Mouse (Mus musculus) neutrophil, adult 5-6 weeks (primary cell): ENCODE results near the gene Nr1h5. TPM values are rescaled to one million over a fixed set of nuclear protein-coding genes. Genes with fewer than 3 reads are reported as not detected.

Experiments
- ATAC-seq: fragments of 151-379, 151-347 bp; 2 replicates; pipeline ENCODE4 v1.8.0; 2017; ENCODE audit warnings: mild to moderate bottlenecking, moderate TSS enrichment; ENCODE audit not compliant: insufficient number of reproducible peaks, poor library complexity, low FRiP score, severe bottlenecking; ENCODE audit errors: extremely low read depth
- total RNA-seq: library from RNA; stranded (forward); fragments of 200-1000 nt; gene quantifications from 2 replicates; pipeline ENCODE4 v1.2.3, GENCODE M21; 2017

Nr1h5 gene
- total RNA-seq, result not detected in 2 replicates

DNA sequence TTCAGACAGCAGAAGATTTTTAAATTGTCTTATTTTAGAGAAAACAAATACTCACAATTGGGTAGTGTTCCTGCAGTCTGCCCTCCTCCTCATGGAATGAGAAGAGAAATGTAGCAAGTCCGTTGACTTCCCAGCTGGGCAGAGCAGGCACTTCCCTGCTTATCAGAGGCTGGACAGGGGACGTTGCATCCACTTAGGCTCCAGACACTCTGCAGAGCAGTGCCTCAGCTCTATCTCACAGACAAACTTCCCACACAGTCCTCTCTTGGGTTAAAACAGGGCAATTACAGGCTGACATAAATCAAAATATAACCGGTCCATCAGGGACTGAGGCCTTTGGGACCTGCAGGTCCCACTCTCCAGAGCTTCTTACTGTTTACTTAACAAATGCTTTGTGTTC, at the start of gene Nr1h5:
Gene Nr1h5 (minus strand): TSS at position 101 of the 400 bp plus-strand sequence.
- no peak for ATAC-seq

DNA sequence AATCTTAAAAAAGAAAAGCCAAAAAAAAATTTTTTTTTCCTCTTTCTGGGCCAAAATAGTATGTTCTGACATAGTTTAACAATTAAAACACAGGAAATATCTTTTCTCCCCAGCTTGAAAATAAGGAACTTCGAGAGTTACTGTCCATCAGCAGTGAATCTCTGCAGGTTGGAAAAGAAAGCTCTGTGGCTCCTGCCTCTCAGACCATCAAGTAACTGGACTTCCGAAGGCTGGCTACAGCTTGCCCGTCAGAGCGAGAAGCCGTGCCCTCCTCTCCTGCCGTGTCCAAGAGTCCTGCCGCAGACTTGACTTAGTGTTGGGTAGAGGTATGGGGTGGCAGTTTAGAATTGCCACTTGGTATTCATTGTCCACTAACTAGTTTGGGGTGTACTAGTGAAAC, 37.7 kb upstream of the Nr1h5 start:
- ATAC-seq, result no peak

DNA sequence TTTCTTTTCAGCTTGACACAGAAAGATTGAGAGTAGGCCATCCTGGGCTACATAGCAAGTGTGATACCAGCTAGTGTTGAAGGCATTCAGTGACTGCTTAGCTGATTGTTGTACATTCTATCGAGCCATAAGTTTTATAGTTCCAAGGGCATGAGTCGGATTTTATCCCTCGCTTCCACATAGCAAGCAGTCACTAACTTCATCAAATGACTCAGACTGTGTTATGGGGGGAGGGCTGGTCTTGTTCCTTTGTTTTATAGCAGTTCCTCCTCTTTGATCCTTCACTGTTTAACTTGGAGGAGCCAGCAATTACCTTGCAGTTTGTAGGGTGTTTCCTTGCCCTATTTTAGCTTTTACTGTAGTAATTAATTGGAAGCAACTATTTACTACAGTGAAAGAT, 33.7 kb upstream of the Nr1h5 start:
- no peak for ATAC-seq

DNA sequence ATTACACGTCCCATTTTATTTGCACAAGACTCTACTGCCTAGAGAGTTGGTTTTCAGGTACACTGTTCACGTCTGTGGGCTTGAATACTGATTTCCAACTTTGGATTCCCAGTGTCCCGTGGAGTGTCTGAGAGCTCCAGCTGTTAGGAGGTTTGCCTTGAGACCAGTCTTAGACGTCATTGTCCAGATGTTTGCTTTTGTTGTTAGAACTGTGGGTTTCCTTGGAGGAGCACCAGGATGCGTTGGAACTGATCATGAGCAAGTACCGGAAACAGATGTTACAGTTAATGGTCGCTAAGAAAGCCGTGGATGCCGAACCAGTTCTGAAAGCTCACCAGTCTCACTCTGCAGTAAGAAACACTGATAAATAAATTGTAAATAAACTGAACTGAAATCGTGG, 33.1 kb upstream of the Nr1h5 start:
- ATAC-seq, result no peak

DNA sequence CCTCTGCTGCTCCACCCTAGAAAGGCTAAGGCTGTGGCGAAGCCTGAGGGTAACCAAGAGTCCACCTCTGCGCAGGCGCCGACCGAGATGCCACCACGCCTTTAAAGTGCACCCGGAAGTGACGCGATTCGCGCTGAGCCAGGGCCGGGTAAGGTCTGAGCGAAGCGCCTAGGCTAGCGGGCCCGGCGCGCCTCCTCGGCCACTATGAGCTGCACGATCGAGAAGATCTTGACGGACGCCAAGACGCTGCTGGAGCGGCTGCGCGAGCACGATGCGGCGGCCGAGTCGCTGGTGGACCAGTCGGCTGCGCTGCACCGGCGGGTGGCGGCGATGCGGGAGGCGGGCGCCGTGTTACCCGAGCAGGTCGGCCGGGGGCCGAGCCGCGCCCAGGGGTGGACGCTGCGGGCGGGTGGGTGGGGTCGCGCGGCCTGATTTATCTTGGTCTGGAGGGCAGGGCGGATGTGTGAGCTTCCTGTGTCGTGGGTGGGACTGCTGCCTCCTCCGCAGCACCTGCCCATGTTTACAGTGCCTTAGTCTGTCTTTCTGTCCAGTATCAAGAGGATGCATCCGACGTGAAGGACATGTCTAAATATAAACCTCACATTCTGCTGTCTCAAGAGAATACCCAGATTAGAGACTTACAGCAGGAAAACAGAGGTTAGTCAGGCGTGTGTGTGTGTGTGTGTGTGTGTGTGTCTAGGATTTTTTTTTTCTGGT, 31.8 kb upstream of the Nr1h5 start, which contains the start of gene Sike1:
Gene Sike1 (plus strand): TSS at position 104 of the 717 bp plus-strand sequence.
- peak; percentile 92 for ATAC-seq

DNA sequence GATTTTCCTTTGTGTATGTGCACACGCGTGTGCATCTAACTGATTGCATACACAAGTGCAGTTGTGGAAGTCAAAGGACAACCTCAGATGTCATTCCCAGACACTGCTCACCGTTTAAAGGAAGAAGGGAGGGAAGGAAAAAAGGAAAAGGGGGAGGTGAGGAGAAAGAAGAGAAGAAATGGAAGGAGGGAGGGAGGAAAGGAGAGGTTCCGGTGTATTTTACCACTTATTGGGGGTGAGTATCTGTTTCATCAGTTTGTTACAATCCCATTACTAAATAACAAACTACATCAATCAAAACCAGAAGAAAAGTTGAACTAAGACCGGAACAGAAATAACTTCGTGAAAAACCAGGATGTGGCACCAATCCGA, 31.3 kb upstream of the Nr1h5 start:
- ATAC-seq, result no peak

DNA sequence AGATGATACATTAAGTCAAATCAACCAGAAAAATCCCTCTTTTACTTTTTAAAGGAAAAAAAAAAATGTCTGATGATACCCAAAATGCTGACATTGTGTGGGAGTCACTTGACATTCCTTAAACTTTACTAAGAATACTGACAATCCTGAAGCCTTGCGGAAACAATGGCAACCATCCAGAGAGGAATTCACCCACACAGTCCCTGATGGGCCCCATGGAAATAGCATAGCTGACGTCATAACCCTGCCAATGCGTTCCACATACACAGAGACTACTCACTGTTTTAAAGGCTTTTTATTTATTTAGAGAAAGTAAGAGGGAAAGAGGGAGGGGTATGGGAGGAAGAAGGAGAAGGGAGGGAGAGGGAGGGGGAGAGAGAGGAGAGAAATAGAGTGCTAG, 29.0 kb upstream of the Nr1h5 start:
- no peak for ATAC-seq

DNA sequence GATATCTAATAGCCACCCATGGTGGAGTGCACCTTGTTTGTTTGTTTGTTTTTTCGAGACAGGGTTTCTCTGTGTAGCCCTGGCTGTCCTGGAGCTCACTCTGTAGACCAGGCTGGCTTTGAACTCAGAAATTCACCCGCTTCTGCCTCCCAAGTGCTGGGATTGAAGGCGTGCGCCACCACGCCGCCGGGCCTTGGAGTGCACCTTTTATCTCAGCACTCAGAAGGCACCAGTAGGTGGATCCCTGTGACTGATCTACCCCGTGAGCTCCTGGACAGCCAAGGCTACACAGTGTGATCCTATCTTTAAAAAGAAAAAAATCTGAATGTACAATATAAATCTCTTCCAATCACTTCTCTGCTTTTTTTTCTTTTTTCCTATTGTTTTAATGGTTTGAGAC, 27.1 kb upstream of the Nr1h5 start:
- ATAC-seq, result no peak

DNA sequence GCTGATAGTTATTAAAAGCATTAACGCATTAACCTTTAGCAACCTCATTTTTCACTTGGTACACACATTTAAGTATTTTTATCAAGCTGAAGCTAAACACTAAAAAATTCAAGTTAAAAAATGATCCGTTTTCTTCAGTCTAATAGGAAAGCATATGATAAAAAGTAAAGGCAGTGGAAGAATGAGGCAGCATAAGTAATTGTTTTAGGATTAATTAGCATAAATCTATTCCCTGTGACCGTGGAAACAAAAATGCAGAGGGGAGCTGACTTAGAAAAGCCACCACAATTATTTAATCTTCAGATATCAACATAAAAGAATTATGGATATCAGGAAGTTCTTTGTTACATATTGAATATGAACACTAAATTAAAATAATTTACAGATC, 16.4 kb upstream of the Nr1h5 start:
- ATAC-seq, result no peak

DNA sequence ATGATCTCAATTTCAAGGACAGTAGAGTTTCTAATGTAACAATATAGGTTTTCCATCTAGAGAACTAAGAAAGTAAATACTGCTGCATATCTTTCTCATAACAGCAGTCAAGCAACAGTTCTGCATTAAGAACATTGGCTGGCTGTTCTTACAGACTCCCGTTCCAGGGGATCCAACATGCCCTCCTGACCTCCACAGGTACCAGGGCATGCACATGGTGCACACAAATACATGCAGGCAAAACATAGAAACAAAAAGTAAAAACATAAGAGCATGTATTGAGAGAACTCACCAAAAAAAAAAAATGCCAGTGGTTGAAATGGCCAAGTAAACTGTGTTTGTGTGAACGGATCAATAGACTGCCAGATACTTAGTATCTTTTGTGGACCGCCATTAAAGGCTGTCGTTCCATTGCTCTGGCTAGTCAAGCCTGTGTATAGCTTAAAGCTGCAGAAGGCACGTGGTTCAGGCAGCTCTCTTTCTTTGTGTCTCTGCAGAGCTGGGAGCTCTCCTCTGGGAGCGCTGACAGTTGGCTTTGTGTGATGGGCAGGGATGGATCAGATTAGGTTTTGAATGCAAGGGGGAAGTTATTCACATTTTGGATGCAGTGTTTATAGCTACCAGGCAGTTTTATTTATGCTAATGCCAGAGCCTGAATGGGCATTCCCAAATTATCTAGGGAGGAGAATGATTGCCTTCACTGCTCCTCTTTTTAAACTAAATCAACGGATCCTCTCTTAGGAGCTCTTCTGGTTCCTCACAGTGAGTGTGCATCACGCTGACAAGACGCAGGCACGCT, 15.8 kb upstream of the Nr1h5 start:
- no peak for ATAC-seq

DNA sequence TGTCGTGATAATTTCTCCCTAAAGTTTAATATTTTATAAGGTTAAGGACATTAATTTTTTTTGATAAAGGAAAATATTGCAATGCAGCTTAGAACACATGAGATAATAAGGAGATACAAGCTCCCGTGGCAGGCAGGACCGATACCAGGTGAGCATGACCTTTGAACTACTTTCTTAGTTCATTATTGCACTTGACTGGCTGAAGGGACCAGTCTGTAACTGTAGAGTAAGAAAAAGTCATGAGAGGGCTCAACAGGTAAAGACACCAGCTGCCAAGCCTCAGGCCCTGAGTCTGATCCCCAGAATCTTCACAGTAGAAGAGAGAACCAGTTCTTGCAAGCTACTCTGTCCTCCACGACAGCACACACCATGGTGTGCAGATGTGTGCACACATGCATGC, 13.0 kb upstream of the Nr1h5 start:
- ATAC-seq, result no peak

DNA sequence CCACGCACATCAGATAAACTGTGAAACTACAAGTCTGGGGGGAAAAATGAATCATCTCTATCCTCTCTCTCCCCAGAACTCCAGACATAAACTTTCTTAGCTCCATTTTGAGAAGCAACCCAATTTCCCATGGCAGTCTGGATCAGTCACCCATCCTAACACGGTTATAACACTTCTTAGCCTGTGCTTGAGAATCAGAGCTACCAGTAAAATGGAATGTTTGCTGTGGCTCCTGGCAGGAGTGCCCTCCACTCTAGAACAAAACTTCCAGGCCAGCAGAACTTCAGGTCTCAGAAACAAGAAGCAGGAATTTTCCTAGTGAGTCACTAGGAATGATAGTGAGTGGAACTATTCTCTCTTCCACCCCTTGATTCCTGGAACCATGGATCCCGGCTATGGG, 6.6 kb upstream of the Nr1h5 start:
- no peak for ATAC-seq

DNA sequence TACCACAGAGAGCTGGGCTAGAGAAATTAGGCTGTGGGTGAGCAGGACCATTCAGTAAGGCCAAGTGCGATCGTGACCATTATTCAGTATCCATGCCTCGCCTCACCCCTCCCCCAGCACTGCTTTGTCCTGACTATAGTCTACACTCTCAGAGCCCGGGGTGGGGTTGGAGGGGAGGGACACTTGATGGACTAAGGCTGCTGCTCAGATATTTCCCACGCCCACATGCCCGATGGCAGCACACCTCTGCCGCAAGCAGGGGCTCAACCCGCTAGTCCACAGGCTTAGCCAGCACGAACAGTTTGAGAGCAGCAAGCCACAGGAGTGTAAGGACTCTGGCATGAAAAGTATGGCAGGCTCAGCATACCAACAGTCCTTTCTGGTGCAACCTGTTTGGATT, 6.1 kb upstream of the Nr1h5 start:
- no peak for ATAC-seq

DNA sequence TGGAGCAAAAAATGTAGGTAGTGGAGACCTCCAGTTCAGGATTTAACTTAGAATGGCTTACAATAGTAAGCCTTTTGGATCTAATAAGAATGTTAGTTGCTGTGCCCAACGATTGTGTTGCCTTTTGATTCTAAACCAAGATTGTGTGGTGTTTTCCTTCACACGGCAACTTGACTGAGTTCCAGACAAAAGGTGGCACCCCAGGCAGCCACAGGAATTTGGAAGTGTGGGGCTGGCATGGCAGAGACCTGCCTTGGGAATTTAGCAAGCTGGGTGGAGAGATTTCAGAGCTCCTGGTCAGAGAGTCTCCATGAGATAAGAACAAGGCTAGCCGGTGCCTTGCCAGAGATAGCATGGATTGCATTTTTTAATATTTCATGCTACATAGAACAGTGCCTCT, 8.3 kb downstream of the Nr1h5 start:
- ATAC-seq, result no peak

DNA sequence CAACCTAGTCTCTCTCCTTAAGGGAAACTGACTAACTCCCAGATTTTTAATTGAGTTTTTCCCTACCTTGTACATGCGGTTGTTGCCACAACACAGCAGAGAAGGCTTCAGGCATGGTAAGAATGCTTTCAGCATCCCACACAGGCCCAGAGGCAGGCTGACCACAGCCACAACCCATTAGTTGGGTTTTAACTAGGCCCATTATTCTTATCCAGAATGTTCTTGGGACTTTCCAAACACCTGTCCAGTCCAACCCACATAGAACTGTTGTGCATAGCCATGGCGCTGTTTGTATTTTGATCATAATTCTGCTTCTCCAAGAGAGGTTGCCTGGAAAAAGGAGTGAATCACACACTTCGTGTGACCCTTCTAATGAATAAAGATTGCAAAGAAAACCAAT, 8.8 kb downstream of the Nr1h5 start:
- ATAC-seq, result no peak

DNA sequence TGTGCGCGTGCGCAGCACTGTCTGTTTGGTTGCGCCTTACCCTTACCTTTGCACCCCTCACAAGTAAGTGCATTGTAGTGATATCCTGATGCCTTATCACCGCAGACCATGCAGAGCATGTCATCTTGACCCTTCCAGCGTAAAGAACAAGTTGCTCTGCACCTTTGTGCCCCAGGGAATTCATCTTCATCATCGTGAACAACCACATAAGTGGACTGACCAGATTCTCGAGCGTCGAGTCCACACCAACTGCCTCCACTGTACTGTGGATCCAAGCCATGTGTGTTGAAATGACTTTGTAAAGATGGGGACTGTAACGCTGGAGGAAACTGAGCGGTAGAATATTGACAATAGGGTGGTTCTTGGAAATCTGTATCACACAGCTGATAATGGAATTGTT, 9.5 kb downstream of the Nr1h5 start:
- no peak for ATAC-seq

DNA sequence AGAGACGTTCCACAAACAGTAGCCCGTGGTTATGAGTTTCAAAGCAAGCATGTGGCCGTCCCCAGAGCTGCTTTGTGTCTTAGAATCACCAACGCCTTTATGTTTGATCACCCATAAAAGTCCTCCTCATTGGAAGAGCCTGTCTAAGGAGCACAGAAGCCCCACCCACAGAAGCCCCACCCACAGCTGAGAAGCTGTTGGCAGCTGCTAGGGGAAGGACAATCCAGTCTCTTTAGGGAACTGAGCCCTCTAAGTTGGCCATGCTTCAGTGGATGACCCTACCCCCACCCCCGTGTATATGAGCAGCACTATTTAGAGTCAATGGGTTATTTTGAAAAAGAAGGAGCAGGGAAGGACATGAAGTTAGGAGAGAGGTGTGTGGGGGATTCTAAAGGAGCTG, 17.1 kb downstream of the Nr1h5 start:
- ATAC-seq, result peak; percentile 91

DNA sequence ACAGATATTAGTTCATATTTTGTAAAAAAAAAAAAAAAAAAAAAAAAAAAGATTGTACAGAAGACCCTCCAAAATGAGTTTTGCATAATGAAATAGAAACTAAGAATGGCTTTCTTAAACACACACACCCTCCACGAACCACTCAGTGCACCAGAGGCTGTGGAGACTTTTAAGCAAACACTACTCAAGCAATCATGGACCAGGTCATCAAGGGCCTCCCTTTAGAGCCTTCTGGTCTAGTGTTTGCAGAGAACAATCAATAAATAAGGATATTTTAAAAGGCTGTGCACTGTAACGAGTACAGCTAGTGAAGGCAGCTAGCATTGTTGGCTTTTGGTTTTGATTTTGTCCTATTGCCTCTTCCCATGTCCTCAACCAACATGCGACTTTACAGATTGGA, 17.6 kb downstream of the Nr1h5 start:
- ATAC-seq, result no peak

DNA sequence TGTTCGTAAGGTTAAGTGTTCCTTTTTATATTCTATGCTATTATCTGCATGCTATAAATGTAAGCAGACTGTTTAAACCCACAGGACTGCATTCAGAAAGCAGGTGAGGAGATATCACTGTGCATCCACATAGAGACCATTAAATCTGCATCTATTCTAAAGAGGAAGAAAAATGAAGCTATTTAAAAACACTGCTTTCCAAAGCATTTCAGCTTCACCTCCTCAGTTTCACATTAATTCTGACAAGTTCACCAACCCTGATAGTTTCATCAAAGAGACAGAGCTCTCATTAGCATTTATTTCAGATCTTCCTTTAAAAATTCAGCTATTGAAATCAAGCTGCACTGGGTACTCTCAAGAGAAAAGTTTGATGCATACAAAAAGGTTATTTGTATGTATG, 25.8 kb downstream of the Nr1h5 start:
- no peak for ATAC-seq

DNA sequence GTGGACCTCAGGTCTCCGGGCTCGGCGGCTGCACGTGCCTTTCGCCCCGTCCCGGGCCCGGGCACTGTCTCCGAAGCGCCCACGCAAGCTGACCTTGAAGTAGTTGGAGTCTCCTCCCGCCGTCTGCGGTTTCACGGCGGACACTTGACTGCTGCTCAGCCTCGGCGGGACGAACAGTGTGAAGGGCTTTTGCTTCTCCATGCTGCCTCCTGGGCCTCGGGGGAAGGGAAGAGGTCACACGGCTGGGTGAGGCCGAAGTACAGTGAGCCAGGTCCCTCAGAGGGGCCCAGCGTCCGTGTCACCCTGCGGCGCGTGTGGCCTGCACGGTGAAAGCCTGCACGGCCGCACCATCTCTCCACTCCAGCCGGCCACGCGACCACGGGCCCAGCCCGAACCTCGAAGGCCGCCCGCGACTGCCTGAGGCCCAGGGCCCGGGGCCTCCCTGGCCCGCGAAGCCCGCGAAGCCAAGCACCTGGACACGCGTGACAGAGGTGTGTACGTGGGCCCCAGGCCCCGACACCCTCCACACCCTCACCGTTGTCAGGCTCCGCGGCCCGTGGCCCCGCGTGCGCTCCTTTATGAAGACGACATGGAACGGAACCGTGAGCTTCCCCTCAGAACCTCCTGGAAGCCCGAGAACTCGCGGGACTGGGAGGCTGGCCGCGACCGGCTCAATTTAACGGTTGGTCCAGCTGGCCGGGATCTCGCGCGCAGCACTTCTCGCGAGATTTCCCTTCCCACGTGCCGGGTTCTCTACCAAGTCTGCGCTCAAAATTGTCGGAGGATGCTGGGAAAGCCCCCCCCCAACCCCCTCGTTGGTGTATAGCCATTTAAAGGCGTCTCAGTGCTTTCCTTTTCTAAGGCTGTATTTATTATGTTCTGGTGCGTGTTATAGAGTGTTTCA, 28.2 kb downstream of the Nr1h5 start, which contains the start of gene Sycp1:
Gene Sycp1 (minus strand): TSS at position 650 of the 904 bp plus-strand sequence.
- no peak for ATAC-seq
